Mouse (Mus musculus): ENCODE measurements at regions not wholly inside any gene's neighbourhood (a gene's known extent, or its start where the extent isn't known, plus 50 kb on each side); places are given as distances from the start of the nearest gene placed in this dataset.

GRCm38 (mm10) chr5:58751777-58752176 lies 1034.0 kb downstream of the Pcdh7 start:
- H3K27me3 ChIP-seq (replicated peaks; ENCODE audit: control insufficient read depth, insufficient read depth, low read length) = no peaks in the 10 kb centered on the region
- no peak overlapping the region for H3K9ac ChIP-seq (ENCODE audit: low read depth, low read length)
- H3K4me3 ChIP-seq (ENCODE audit: low read depth, low read length) = no peak overlapping the region
- H3K4me2 ChIP-seq (ENCODE audit: low read depth, low read length) = no peak overlapping the region
- no peaks in the 10 kb centered on the region for H3K9me3 ChIP-seq (ENCODE audit: control insufficient read depth, low read length)
- peaks cover 5% of the 10 kb centered on the region; the same call in 1 of the 2 replicates for H3K4me1 ChIP-seq (ENCODE audit: control insufficient read depth, insufficient read depth, low read length)
- DNase-seq (ENCODE audit: low spot score) = peak; percentile 66
- 46% methylated on average over 6 of the region's 6 CpGs for WGBS
- no peaks in the 10 kb centered on the region for H3K36me3 ChIP-seq (ENCODE audit: control insufficient read depth, insufficient read depth, low read length)
- no peak overlapping the region for H3K27ac ChIP-seq (replicated peaks; ENCODE audit: low read depth, low read length)
- ATAC-seq (ENCODE audit: low read depth) = peak; percentile 74; the same call in 1 of the 2 replicates
